Mouse (Mus musculus): ENCODE measurements around the gene Gpr37l1. TPM values are rescaled to one million over a fixed set of nuclear protein-coding genes. Genes with fewer than 3 reads are reported as not detected.
A peak's percentile ranks its signal among the peaks of the same experiment; 100 is the strongest.
"Not testable (repeated sequence)": the region's sequence is repeated elsewhere in the genome, so short reads cannot be mapped to it uniquely, and the experiment has no call there.

The Gpr37l1 gene
- polyA plus RNA-seq, 1 experiment from 2014 or later, result not detected

GRCm38 (mm10) chr1:135125990-135126389 is 41.5 kb downstream of the Gpr37l1 start:
- DNase-seq (ENCODE audit: low spot score), result no peak
- H3K27ac ChIP-seq, result no peak overlapping the region; the same call in 1 of the 2 replicates

GRCm38 (mm10) chr1:135124573-135125363 is 42.7 kb downstream of the Gpr37l1 start:
- no peak overlapping the region for H3K4me3 ChIP-seq
- no peaks in the 10 kb centered on the region for H3K9me3 ChIP-seq
- peaks cover 29% of the 10 kb centered on the region for H3K4me1 ChIP-seq (replicated peaks)
- no peak overlapping the region for H3K27ac ChIP-seq
- peaks cover 27% of the 10 kb centered on the region for H3K27me3 ChIP-seq (ENCODE audit: insufficient read depth, poor library complexity, severe bottlenecking)
- no peaks in the 10 kb centered on the region for H3K36me3 ChIP-seq
- no peak for DNase-seq (ENCODE audit: low spot score)
- 93% methylated on average over 8 of the region's 8 CpGs for WGBS

More at GRCm38 (mm10) chr1:135125990-135126389, 41.5 kb downstream of the Gpr37l1 start:
- WGBS, result 79% methylated on average over 8 of the region's 8 CpGs
- Histone ChIP-seq H3K4me1 (replicated peaks) (peaks cover 32% of the 10 kb centered on the region), H3K27me3 (ENCODE audit: insufficient read depth, poor library complexity, severe bottlenecking) (peaks cover 33% of the 10 kb centered on the region), H3K9me3 (no peaks in the 10 kb centered on the region), H3K4me3 (no peak overlapping the region), H3K36me3 (no peaks in the 10 kb centered on the region)

- Histone ChIP-seq H3K27me3 (ENCODE audit: insufficient read depth, poor library complexity, severe bottlenecking) (peaks cover 11% of the 10 kb centered on the region), H3K9me3 (no peaks in the 10 kb centered on the region), H3K27ac (no peak overlapping the region), H3K4me1 (replicated peaks) (peaks cover 20% of the 10 kb centered on the region), H3K36me3 (no peaks in the 10 kb centered on the region), H3K4me3 (no peak overlapping the region)
- peak; percentile 64 for DNase-seq (ENCODE audit: low spot score)
- WGBS, result 14% methylated on average over 8 of the region's 8 CpGs
Measured at GRCm38 (mm10) chr1:135112661-135113060, 54.8 kb downstream of the Gpr37l1 start.

- Histone ChIP-seq H3K4me1 (replicated peaks) (peaks cover 20% of the 10 kb centered on the region), H3K27me3 (ENCODE audit: insufficient read depth, poor library complexity, severe bottlenecking) (peaks cover 25% of the 10 kb centered on the region)
- H3K27ac ChIP-seq; DNase-seq (ENCODE audit: low spot score); H3K36me3 ChIP-seq; H3K4me3 ChIP-seq; H3K9me3 ChIP-seq: not testable (repeated sequence)
- 68% methylated on average over 5 of the region's 5 CpGs for WGBS
Measured at GRCm38 (mm10) chr1:135111271-135111670, 56.2 kb downstream of the Gpr37l1 start.

Other genes with a start within 250 kb of the Gpr37l1 start
- gene Ppp1r12b, start 211.7 kb downstream of the Gpr37l1 start, polyA plus RNA-seq (2016; fragmentation: Nextera tagmentation; extraction: Ambion mirVana), result 6.7 and 7.2 TPM in 2 replicates
- gene Ube2t, start 205.1 kb downstream of the Gpr37l1 start, polyA plus RNA-seq (2016; fragmentation: Nextera tagmentation; extraction: Ambion mirVana), result 47.8 and 62.8 TPM in 2 replicates
- gene Lgr6, start 62.4 kb downstream of the Gpr37l1 start, polyA plus RNA-seq (2016; fragmentation: Nextera tagmentation; extraction: Ambion mirVana), result 0.26 and 0.47 TPM in 2 replicates
- gene Ptpn7, start 35.0 kb downstream of the Gpr37l1 start, polyA plus RNA-seq (2016; fragmentation: Nextera tagmentation; extraction: Ambion mirVana), result 1.7 and 2.7 TPM in 2 replicates
- gene Arl8a, start 20.9 kb downstream of the Gpr37l1 start, polyA plus RNA-seq (2016; fragmentation: Nextera tagmentation; extraction: Ambion mirVana), result 61.1 and 95.3 TPM in 2 replicates
- 1.9 and 2.5 TPM in 2 replicates for gene Elf3, start 90.9 kb upstream of the Gpr37l1 start, polyA plus RNA-seq (2016; fragmentation: Nextera tagmentation; extraction: Ambion mirVana)
- gene Rnpep, start 116.4 kb upstream of the Gpr37l1 start, polyA plus RNA-seq (2016; fragmentation: Nextera tagmentation; extraction: Ambion mirVana), result 94.6 and 108 TPM in 2 replicates
- 193 and 199 TPM in 2 replicates for gene Timm17a, start 146.1 kb upstream of the Gpr37l1 start, polyA plus RNA-seq (2016; fragmentation: Nextera tagmentation; extraction: Ambion mirVana)
- 0.50 and 0.66 TPM in 2 replicates for gene Lmod1, start 157.1 kb upstream of the Gpr37l1 start, polyA plus RNA-seq (2016; fragmentation: Nextera tagmentation; extraction: Ambion mirVana)
- gene Shisa4, start 207.6 kb upstream of the Gpr37l1 start, polyA plus RNA-seq (2016; fragmentation: Nextera tagmentation; extraction: Ambion mirVana), result 63.3 and 72.2 TPM in 2 replicates

Measured in hindbrain, embryonic 10.5 days (tissue).